Mouse (Mus musculus) liver, embryonic 16.5 days (tissue): ENCODE measurements at regions not wholly inside any gene's neighbourhood (a gene's known extent, or its start where the extent isn't known, plus 50 kb on each side); places are given as distances from the start of the nearest gene placed in this dataset.

ENCODE experiments used
- ATAC-seq: fragments of 200-750 bp; cut with Nextera tagmentation; 2 replicates; pipeline ENCODE4 v1.8.0; 2017; ENCODE audit warnings: low read depth, mild to moderate bottlenecking, moderate number of reproducible peaks, moderate library complexity
- H3K27ac ChIP-seq: fragments of 300-500 bp; sonication (generic); 2 replicates; pipeline ENCODE4 v1.5.1; 2014; ENCODE audit warnings: mild to moderate bottlenecking, low read length
- H3K27me3 ChIP-seq: fragments of 300-500 bp; sonication (generic); 2 replicates; pipeline ENCODE4 v1.6.1; 2014; ENCODE audit warnings: low read depth, low read length, mixed read lengths; ENCODE audit not compliant: control insufficient read depth, insufficient read depth
- H3K36me3 ChIP-seq: fragments of 300-500 bp; sonication (generic); 2 replicates; pipeline ENCODE4 v1.6.1; 2014; ENCODE audit warnings: mild to moderate bottlenecking; ENCODE audit not compliant: control insufficient read depth, insufficient read depth
- H3K4me1 ChIP-seq: fragments of 300-500 bp; sonication (generic); 2 replicates; pipeline ENCODE4 v1.6.1; 2014; ENCODE audit warnings: low read depth, low read length, mixed read lengths; ENCODE audit not compliant: control insufficient read depth
- H3K4me2 ChIP-seq: fragments of 300-500 bp; sonication (generic); 2 replicates; pipeline ENCODE4 v1.6.1; 2014; ENCODE audit warnings: low read depth, low read length, mixed read lengths
- H3K4me3 ChIP-seq: fragments of 300-500 bp; sonication (generic); 2 replicates; pipeline ENCODE4 v1.5.1; 2014; ENCODE audit warnings: low read depth, mild to moderate bottlenecking, low read length
- H3K9ac ChIP-seq: fragments of 300-500 bp; sonication (generic); 2 replicates; pipeline ENCODE4 v1.6.1; 2014; ENCODE audit warnings: low read depth, low read length
- H3K9me3 ChIP-seq: fragments of 300-500 bp; sonication (generic); replicated peaks from 2 replicates; pipeline ENCODE4 v1.6.1; 2016; ENCODE audit warnings: low read length; ENCODE audit not compliant: control insufficient read depth
- WGBS: fragments of 180-500 bp; shearing (Covaris S2); extraction: QIAGEN DNeasy Blood & Tissue Kit; methylation state at CpG from one replicate; pipeline ENCODE4 v1.1.7; 2014; ENCODE audit not compliant: insufficient replicate concordance; 5-methylcytosine and 5-hydroxymethylcytosine counted together

DNA sequence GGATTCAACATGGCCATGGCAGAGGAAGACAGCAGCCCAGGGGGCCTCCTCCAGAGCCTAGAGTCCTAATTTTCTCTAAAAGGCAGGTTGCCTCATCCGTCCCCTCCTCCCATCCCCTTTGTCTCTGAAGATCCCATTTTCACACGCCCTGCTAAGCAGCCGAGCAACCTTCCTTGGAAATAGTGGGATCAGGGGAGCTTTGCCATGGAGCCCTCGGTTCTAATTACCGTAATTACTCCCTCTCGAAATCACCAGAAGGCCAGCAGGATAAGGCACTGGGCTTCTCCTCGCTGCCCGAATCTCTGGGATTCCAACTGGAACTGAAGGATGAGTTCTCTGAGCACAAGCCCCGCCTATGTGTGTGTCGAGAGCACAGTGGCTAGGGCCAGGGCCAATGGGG is 63.5 kb upstream of the Irx3 start:
- Histone ChIP-seq H3K4me3 (no peak overlapping the region), H3K27ac (no peak overlapping the region), H3K36me3 (no peaks in the 10 kb centered on the region), H3K4me1 (no peaks in the 10 kb centered on the region), H3K9ac (no peak overlapping the region), H3K9me3 (no peaks in the 10 kb centered on the region), H3K27me3 (peaks cover 17% of the 10 kb centered on the region), H3K4me2 (no peak overlapping the region)
- no peak for ATAC-seq
- WGBS: 15% methylated on average over 10 of the region's 10 CpGs

DNA sequence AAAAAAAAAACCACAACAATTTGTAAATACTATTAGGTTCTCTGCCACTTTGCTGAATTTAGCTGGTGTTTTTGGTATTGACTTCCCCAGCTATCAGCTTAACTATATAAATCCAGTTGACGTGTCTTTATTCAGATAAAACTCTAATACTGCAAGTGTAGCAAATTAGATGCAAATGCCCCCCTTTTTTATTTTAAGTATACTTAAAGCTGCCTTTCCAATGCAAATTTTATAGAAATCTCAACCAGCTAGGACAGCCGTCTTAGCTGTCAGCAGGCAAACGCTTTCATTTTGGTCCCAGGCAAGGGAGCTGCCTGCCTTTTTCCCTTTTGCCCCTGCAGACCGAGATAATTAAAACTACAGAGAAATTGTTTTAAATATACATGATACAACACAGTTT is 61.6 kb upstream of the Irx3 start:
- no peak overlapping the region for H3K9ac ChIP-seq
- peaks cover 17% of the 10 kb centered on the region for H3K27me3 ChIP-seq
- no peaks in the 10 kb centered on the region for H3K36me3 ChIP-seq
- ATAC-seq: no peak
- 32% methylated on average over 4 of the region's 4 CpGs for WGBS
- H3K27ac ChIP-seq: no peak overlapping the region
- no peaks in the 10 kb centered on the region for H3K4me1 ChIP-seq
- no peak overlapping the region for H3K4me2 ChIP-seq
- H3K4me3 ChIP-seq: no peak overlapping the region
- no peaks in the 10 kb centered on the region for H3K9me3 ChIP-seq

GRCm38 (mm10) chr8:91855881-91856280 is 54.0 kb upstream of the Irx3 start:
- no peak overlapping the region for H3K27ac ChIP-seq
- no peak overlapping the region for H3K4me2 ChIP-seq
- 67% methylated on average over 14 of the region's 14 CpGs for WGBS
- no peak for ATAC-seq
- no peak overlapping the region for H3K9ac ChIP-seq
- no peaks in the 10 kb centered on the region for H3K9me3 ChIP-seq
- no peaks in the 10 kb centered on the region for H3K4me1 ChIP-seq
- no peaks in the 10 kb centered on the region for H3K36me3 ChIP-seq
- peaks cover 2% of the 10 kb centered on the region for H3K27me3 ChIP-seq
- H3K4me3 ChIP-seq: no peak overlapping the region

DNA sequence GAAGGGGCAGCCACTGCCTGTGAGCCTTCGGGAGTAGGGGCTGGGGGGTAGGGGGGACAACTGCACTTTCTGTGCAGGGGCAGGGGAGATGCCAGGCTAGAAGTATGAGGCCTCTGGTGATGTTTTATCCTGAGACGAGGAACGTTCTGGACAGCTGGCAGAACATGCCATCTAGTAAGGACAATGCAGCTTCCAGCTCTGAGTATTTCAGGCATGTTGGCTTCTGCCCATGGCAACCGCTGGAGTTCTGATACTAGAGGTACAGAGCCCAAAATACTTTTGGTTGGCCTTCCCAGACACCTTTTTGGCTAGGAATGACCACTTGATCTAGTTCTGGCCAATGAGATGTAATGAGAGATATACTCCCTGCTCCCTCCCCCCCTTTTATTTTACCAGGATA is 52.5 kb upstream of the Irx3 start:
- Histone ChIP-seq H3K4me3 (no peak overlapping the region), H3K36me3 (no peaks in the 10 kb centered on the region), H3K27me3 (peaks cover 2% of the 10 kb centered on the region), H3K4me1 (no peaks in the 10 kb centered on the region), H3K9ac (no peak overlapping the region), H3K4me2 (no peak overlapping the region), H3K27ac (no peak overlapping the region), H3K9me3 (no peaks in the 10 kb centered on the region)
- 59% methylated on average over 4 of the region's 4 CpGs for WGBS
- no peak for ATAC-seq

GRCm38 (mm10) chr8:91853803-91854202 is 51.9 kb upstream of the Irx3 start:
- Histone ChIP-seq H3K36me3 (no peaks in the 10 kb centered on the region), H3K4me3 (no peak overlapping the region), H3K27me3 (peaks cover 2% of the 10 kb centered on the region), H3K9me3 (no peaks in the 10 kb centered on the region), H3K27ac (no peak overlapping the region), H3K4me2 (no peak overlapping the region), H3K4me1 (no peaks in the 10 kb centered on the region), H3K9ac (no peak overlapping the region)
- no peak for ATAC-seq
- 61% methylated on average over 2 of the region's 2 CpGs for WGBS

DNA sequence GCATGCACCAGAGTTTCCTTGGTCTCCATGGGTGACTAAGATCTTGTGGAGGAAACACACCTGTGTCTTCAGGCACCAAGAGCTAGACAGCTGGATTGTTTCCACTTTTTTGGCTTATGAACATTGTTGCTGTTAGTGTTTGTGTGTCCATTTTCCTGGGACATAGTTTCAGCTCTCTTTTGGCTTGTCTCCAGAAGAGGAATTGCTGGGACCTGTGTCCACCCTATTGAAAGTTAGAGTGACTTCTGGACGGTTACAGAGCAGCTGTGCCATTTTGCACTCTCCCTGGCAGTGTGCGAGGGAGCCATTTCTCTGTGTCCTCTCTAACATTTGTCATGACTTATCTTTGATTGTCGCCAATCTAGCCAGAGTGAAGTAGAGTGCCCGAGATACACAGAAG is 51.5 kb upstream of the Irx3 start:
- H3K27me3 ChIP-seq: peaks cover 2% of the 10 kb centered on the region
- no peaks in the 10 kb centered on the region for H3K4me1 ChIP-seq
- WGBS: 46% methylated on average over 4 of the region's 4 CpGs
- no peaks in the 10 kb centered on the region for H3K9me3 ChIP-seq
- H3K4me2 ChIP-seq: no peak overlapping the region
- H3K9ac ChIP-seq: no peak overlapping the region
- no peak overlapping the region for H3K27ac ChIP-seq
- no peak overlapping the region for H3K4me3 ChIP-seq
- no peak for ATAC-seq
- no peaks in the 10 kb centered on the region for H3K36me3 ChIP-seq
